Mouse (Mus musculus): ENCODE results near the gene Farp1.
A peak's percentile ranks its signal among the peaks of the same experiment; 100 is the strongest.

The Farp1 gene

DNA sequence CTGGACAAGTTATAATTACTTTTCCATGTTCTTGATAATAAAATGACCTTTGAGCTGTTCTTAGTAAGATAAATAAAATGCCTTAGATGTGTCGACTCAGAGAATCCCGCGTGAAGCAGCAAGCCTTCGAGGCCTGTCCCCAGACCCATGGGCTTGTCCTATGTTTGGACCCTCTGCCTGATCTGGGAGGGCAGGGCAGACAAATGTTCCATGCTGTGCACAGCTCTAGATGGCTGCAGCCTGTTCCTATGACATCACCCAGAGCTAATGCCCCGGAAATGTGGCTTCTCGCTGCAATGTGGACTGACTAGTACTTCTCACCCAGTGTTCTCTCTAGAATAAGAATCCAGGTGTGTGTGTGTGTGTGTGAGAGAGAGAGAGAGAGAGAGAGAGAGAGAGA lies 229.5 kb downstream of the Farp1 start:
- no peak for DNase-seq (ENCODE audit: low spot score)

DNA sequence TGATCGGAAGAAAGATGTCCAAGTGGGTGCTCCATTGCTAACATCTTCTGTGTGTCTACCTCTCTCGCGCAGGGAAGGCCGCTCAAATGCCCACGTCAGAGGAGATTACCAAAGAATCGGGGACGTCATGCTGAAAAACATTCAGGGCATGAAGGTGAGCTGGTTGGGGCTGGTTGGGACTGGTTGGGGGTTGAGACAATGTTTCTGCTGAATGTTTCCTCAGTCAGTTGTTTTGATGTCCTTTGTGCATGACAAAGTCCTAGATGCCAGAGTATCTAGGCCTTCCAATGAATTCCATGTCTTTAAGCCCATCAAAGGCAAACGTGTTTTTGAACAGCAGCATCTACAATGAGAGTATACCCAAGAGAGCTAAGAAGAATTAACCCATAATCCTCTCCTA lies 232.8 kb downstream of the Farp1 start:
- no peak for DNase-seq (ENCODE audit: low spot score)

DNA sequence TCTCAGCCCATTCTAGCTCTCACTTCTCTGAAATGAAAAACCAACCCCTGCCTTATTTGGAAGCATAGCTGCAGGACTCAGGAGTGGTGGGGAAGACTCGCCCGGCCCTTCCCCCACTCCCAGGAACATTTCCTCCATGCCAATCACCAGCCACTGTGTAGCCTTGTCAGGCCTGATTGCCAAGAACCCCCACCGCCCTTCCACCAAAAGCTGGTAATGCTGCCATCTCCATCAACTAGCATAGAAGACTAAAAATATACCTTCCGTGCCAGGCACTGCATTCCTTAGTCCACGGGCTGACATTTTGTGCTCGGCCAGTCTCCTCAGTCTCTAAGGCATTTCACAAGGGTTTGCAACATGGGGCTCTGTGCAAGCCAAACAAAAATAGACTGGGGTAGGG lies 235.5 kb downstream of the Farp1 start:
- DNase-seq (ENCODE audit: low spot score) = no peak

DNA sequence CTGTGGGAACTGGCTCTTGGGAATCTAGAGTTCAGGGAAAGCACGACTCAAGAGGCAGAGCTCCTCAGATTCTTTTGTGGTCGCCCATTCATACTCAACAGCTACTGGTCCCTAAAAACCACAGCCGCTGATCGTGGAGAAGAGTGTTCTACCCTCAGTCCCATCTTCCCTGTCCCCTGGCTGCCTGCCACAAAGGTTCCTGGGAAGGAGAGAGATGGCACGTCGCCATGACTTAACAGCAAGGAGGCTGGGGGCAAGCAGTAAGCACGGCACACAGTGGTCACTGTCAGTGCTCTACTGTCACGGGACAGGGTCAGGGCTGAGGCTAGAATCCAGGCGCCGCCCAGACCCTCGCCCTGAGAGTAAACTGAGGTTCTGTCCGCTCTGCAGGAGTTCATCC lies 240.0 kb downstream of the Farp1 start:
- no peak for DNase-seq (ENCODE audit: low spot score)

DNA sequence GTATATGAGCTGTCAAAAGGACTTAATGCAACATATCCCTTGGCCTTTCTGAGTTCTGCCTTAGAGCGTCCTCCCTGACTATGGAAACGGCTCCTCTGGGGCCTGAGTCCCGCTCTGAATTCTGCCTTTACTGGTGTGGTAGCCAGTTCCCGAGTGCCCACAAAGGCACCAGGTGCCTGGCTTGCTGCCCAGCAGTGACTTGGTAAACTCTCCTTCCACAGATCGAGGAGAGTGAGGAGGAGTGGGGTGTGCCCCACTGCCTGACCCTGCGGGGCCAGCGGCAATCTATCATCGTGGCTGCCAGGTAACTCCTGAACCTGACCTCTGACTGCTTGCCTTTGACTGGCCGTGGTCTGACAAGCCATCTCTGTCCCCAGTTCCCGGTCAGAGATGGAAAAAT lies 241.0 kb downstream of the Farp1 start:
- no peak for DNase-seq (ENCODE audit: low spot score)

DNA sequence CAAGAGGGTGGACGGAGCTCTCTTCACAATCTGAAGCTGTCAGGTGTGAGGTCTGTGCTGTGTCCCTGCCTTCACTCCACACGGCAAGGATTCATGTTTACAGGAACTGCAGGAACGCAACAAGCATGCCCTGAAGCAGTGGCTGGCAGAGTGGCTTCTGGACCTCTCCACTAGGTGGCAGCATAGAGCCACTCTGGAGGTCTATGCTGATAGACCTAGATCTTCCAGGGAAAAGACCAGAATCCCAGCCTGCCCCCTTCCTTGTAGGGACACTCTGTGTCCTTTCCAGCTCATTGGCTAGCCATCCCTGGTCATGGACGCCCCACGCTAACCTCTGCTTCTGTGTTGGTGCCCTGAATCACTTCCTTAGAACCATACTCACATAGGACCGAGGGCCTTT lies 244.1 kb downstream of the Farp1 start:
- peak; percentile 92 for DNase-seq (ENCODE audit: low spot score)

DNA sequence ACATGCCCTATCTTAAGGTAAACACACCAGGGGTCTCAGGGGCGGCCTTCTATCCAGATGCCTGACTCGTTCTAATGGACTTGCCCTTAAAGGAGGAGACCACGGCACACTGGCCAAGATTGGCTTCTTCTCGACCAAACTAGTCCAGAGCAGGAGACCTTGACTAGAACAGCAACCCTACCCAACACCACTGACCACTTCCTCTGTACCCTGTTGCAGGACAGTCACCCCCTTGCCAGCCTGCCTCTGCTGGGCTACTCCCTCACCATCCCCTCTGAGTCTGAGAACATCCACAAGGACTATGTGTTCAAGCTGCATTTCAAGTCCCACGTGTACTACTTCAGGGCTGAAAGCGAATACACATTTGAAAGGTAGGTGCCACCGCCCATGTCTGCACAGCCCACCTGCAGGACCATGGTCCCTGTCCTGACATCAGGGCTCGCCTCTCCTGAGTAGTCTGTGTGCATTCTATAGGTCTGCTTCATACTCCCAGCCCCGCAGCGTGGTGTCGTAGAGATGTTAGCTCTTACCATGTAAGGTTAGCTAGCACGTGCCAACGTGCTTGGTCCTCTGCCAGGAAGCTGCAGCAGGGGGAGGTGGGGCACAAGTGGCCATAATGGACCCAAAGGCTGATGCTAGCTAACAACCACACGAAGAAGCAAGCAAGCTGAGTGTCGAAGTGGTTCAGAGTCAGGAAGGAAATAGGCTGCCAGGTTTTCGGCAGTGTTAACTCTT lies 245.8 kb downstream of the Farp1 start:
- DNase-seq (ENCODE audit: low spot score) = no peak

DNA sequence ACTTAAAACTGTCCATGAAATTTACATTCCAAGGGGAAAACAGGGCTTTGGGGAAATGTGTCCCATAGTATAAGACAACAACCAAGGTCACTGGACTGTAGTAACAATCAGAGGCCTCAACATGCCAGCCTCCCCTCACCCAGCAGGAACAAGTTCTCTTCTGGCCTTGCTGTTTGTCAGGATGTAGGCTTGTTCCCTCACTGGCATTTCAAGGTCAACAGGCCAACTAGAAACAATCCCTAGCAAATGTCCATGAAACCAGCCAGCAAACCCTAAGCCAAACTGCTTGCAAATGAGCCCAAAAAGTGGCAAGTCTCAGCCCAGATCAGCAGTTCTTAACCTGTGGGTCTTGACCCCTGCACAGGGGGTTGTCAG lies 246.3 kb downstream of the Farp1 start:
- no peak for DNase-seq (ENCODE audit: low spot score)

DNA sequence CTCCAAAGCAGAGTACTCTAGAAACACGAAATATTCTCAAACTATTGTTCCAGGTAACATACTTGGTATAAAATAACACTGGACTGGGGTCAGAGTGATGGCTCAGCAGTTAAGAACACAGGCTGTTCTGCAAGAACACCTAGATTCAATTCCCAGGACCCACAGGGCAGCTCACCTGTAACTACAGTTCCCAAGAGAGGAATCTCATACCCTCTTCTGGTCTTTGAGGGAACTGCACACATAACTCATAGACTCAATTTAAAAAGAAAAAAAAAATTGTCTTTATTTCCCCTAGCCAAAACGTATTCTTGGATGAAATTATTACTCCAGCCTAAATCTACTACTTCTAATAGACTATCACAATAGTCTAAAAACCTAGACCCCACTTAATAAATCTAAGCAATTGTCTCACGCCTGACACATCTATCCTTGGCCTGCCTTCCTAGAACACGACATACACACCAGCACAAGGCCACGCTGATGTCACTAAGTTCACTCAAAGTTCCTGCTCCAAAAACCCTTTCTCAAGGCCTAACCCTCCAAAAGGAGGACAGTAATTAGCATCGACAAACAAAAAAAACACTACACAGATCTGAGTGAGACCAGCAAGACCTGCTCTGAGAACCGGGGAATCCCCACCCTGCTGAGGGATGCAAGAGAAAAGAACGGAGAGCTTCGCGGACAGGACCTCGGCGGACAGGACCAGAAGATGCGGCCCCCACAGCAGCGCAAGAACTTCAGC lies 250.6 kb downstream of the Farp1 start:
- no peak for DNase-seq (ENCODE audit: low spot score)

DNA sequence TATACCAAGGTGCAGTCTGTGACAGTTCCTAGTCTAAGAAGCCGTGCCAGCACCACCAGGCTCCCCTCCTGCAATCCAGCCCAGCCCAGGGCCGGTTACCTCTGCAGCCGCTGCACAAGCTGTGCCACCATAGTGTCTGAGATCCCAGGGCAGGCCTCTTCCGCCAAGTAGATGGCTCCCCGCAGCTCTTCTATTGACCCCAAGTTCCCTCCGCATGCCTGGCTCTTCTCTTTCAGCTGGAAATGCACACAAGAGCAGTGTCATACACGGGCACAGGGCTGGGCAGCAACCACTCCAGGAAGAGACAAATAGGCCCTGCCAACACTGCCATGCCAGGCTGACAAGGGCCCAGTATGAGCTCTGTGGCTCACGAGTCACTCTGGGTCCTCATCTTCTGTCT lies 256.9 kb downstream of the Farp1 start:
- no peak for DNase-seq (ENCODE audit: low spot score)

DNA sequence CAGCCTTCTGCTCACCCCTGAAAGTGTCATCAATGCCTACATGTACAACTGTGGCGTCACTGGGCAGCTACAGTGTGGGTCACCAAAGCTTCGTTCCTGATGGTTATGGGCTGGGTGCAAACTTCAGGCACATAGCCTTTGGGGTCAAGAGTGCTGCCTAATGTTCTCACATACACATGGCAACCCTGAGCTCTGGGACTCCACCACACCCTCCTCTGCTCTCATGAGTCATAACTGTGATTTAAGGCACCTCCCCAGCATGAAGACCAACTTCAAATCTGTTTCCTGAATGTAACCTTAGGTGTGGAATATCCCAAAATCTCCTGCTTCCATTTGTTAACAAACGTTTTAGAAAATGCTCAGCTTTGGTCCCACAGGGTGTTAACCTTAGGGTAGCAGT lies 257.4 kb downstream of the Farp1 start:
- no peak for DNase-seq (ENCODE audit: low spot score)

DNA sequence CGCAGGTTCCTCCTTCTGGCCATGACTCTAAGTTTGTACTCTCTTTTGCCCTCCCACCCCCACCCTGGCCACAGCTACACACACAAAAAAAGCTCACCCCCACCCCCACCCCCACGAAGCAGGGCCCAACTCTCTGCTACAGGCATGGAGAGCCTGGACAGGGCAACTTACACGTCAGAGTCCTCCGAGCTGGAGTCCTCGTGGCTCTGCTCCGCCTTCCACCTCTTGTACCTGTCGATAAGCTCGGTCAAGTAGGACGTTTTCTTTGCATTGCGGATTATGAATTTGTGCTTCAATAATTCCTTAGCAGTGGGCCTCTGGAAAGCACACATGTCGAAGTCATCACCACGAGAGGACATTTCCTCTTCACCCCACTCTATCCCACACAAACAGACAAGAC lies 259.5 kb downstream of the Farp1 start:
- DNase-seq (ENCODE audit: low spot score) = no peak

DNA sequence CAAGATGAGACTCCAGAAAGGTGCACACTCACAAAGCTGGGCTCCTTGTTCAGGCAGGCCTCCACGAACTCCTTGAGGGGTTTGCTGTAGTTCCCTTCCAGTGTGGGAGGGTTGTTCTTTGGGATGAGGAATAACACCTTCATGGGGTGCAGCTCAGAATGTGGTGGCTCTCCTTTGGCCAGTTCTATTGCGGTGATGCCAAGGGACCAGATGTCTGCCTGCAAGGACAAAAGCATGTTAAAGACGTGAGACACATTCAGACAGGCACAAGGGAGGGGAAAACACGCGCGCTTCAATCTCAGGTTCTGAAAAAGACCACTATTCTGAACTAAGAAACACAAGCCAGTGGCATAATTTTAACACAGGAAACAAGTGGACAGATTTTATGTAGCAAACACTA lies 262.1 kb downstream of the Farp1 start:
- no peak for DNase-seq (ENCODE audit: low spot score)

DNA sequence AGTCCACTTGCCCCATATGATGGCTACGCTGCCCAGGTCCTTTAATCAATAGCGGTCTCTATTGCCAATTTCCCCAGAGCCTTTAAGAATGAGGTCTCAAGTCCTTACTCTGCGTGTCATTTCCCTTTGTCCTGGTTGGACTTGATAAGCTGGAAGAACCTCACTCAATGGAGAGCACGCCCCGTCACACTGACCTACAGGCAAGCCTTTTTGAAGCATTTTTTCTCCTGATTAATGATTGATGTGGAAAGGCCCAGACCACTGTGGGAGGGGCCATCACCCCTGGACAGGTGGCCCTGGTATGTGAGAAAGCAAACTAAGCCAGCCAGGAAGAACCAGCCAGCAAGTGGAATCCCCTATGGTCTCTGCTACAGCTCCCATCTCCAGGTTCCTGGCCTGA lies 263.5 kb downstream of the Farp1 start:
- no peak for DNase-seq (ENCODE audit: low spot score)

DNA sequence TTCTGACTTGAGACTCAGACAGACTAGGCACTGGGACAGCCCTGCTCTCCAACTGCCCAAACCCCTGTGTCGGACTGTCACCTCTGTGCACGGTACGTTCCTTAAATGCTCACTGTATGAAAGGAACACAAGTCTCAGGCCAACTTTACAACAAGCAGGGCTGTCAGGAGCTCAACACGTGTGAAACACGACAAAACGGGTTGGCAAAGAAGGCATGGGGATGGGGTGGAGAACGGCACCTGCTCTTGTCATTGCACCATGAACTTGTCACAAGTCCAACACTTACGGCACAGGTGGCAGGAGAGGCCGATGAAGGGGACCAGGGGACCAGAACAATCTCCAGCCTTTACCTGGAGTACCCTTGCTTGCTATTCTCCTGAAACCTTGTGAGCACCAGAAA lies 264.1 kb downstream of the Farp1 start:
- no peak for DNase-seq (ENCODE audit: low spot score)

DNA sequence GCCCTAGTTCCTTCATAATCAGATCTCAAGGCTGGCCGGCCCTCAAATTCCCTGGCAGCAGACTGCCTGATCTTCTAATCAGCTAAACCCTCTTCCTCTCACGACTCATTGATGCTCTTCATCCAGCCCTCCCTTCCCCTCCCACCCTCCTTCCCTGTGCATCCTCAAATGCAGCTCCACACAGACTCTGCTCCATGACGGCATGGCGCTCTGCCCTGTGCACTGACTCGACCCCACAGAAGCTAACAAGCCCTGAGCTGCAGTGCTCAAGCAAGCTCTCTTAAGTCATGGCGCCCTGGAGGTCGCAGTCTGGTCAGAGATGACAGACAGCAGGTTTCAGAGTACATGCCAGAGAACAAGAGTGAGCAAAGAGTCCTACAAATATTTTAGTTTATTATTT lies 269.5 kb downstream of the Farp1 start:
- DNase-seq (ENCODE audit: low spot score) = peak; percentile 27

DNA sequence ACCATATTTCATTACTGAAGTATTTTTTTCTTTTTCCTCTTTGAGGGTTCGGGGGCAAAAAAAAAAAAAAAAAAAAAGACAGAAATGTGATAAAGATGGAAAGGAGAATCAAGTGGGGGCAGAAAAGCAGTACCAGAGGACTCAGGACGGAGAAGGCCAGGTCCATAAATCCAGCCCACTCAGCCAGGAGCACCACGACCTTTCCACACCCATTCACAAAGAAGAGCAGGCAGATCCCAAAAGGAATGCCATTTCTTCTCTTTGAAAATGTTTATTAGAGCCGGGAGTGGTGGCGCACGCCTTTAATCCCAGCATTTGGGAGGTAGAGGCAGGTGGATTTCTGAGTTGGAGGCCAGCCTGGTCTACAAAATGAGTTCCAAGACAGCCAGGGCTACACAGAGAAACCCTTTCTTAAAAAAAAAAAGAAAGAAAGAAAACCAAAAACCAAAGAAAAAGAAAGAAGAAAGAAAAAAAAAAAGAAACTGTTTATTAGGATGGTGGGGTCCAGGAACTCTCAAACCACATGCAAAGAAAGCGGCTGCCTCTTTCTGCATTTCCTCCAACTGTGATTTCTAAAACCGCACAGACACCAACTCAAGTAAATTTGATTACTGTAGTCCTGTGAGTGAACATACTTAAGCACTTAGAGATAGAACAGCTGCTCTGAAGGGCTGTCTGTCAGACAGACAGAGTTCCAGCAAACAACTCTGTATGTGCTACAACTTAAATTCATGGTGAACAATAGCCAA lies 270.5 kb downstream of the Farp1 start:
- no peak for DNase-seq (ENCODE audit: low spot score)

DNA sequence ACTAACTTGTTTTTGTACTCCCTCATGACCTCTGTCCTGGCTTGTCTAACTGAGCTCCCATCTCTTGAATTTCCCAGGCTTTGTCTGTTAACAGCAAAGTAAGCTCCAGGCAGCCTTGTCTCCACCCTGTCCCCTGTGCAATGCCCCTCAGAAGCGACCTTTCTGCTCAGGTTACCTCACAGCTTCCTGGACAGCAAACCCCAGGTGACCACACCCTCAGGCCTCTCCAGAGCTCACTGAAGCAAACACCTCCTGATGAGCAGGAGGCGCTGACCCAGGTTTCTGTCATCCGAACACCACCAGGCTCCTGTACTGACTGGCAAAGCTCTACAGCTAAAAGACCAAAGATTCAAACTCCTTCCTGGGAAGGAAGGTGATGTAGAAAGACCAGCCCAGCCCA lies 274.9 kb downstream of the Farp1 start:
- DNase-seq (ENCODE audit: low spot score) = no peak

DNA sequence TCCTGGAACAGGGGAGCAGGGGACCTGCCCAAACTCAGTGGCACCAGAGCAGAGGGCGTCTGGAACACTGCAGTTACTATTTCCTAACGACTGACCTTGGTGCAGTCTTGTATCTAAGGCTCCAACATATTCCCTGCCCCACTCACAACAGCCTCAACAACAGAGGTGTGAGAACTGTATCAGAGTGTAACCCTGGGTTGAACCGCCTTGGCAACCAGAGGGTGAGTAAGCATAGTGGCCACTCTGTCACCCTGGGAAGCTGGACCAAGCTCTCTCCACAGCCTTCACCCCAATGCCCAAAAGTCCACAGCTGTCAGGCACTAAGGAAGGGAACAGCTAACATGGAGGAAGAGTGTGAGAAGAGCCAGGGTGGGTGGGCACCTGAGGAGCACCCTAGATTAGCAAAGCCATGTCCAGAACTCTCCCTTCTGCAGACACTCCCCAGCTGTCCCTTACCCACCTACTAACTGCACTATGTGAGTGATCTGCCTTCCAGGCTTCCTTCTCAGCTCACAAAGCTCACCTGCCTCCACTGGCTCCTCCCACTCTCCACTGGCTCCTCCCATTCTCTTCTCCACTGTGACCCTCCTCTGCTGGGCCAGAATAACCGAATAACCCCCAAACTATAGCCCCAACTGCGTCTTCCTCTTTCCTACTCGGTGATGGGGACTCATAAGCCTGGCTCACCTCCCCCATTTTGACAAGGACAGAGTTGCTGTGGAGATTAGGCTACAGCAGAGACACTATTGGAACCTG lies 275.5 kb downstream of the Farp1 start:
- DNase-seq (ENCODE audit: low spot score) = no peak

DNA sequence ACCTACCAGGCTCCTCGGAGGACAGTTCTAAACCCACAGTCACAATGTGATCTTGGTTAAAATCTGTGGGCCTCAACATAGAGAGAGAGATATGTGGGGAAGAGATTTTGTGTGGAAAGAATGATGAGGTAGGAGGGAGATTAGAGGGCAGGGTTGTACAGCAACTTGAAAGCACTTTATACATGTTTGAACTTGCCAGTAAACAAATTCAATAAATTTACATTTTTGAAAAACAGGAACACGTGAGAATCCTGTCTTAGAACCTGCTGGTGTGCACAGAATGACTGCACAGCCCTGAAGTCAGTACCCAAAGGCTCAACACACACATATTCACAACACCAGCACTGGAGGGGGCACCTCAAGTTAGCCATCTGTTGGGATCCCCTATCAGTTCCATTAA lies 276.1 kb downstream of the Farp1 start:
- no peak for DNase-seq (ENCODE audit: low spot score)

DNA sequence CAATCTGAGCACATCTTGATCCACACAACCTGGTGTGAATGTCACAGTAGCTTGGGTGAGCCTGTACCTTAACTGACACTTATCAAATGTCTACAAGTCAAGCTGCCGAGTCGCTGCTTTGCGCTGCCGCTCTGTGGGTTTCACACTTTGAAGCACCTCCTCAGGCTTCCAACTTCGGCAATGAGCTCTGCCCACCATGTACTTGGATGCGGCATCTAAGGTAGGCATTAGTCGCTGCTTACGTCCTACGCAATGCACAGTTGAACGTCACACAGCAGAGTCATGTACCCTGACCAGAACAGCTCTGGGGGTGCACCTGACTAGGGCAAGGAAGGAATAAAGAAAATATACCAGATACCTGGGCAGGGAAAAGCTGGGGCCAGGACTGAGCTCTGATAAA lies 278.3 kb downstream of the Farp1 start:
- no peak for DNase-seq (ENCODE audit: low spot score)

DNA sequence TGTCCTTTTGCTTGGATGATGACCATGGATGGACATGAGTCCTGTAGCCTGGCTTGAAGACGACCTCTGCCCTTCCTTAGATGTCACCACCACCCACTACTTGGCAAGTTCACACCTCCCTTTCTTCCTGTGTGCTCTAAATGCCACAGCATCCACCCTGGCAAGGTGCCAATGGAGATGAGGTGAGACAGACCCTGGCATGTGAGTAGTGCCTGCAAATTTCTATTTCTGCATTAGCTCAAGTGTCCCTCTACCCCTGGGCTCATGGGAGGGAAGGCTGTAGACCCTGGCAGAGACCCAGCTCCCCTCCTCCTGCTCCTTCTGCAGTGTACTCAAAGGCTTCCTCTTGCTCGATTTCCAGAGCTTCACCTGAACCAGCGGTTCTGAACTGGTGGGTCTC lies 279.9 kb downstream of the Farp1 start:
- DNase-seq (ENCODE audit: low spot score) = no peak

DNA sequence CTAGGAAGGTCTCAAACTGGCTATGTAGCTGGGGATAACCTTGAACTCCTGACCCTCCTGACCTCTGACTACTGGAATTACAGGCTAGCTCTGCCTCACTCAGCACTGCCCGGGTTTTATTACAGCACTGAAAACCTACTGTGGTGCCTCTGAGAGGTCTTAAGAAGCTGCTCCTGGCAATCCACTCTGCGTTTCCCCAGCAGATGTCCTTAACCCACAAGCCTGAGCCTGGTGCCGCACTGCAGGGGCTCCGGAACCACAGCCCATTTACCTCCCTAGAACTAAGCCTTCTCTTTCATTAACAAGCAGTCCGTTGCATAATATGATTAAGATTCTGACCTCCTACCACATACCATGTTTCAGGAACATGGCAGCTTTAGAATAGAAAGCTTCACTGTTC lies 281.1 kb downstream of the Farp1 start:
- DNase-seq (ENCODE audit: low spot score) = peak; percentile 23
